Mouse (Mus musculus): ENCODE measurements around the gene Hmces.

GRCm38 (mm10) chr6:87882221-87882620 is 31.5 kb upstream of the Hmces start:
- TF ChIP-seq CTCF (IDR thresholded peaks at IDR 0.05; ENCODE audit: extremely low read depth, insufficient read depth, insufficient read length, insufficient replicate concordance) (no peak), POLR2A (IDR thresholded peaks at IDR 0.05; ENCODE audit: low read depth, low read length) (no peak)
